Mouse (Mus musculus): ENCODE data around the gene Pkib. TPM values are rescaled to one million over a fixed set of nuclear protein-coding genes. Genes with fewer than 3 reads are reported as not detected.

Gene Pkib
- polyA plus RNA-seq, 1 experiment from 2014 or later: 7.2 TPM

DNA sequence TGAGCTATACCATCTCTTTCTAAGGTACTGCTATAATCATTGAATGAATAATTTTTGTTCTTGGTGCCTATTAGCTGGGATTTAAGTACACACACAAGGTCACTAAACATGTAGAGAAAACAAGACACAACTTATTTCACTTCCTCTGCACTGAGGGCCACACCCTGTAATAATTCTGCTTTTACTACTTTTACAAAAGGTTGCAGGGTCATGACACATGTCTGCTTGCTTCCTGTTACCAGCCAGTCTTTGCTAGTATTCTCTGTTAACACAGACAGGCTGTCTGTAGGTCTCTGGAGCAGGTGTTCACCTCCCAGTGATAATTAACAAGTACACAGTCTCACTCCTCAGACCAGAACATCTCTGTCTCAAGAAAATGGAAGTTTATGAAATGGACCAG lies 113.7 kb downstream of the Pkib start:
- ATAC-seq: no peak
- Histone ChIP-seq H3K36me3 (ENCODE audit: control insufficient read depth, insufficient read depth, low read length) (no peaks in the 10 kb centered on the region), H3K27me3 (replicated peaks; ENCODE audit: control insufficient read depth, insufficient read depth, low read length) (no peaks in the 10 kb centered on the region), H3K9me3 (ENCODE audit: control insufficient read depth, low read length) (no peaks in the 10 kb centered on the region), H3K4me2 (ENCODE audit: low read length) (no peak overlapping the region), H3K9ac (ENCODE audit: low read depth, low read length) (no peak overlapping the region), H3K4me1 (ENCODE audit: control insufficient read depth, insufficient read depth, low read depth, low read length) (no peaks in the 10 kb centered on the region), H3K27ac (ENCODE audit: low read depth, low read length) (no peak overlapping the region), H3K4me3 (ENCODE audit: low read length) (no peak overlapping the region)

GRCm38 (mm10) chr10:57747127-57747526 lies 115.3 kb downstream of the Pkib start:
- Histone ChIP-seq H3K4me2 (ENCODE audit: low read length) (no peak overlapping the region), H3K27me3 (replicated peaks; ENCODE audit: control insufficient read depth, insufficient read depth, low read length) (no peaks in the 10 kb centered on the region), H3K4me1 (ENCODE audit: control insufficient read depth, insufficient read depth, low read depth, low read length) (no peaks in the 10 kb centered on the region), H3K9me3 (ENCODE audit: control insufficient read depth, low read length) (no peaks in the 10 kb centered on the region), H3K36me3 (ENCODE audit: control insufficient read depth, insufficient read depth, low read length) (no peaks in the 10 kb centered on the region), H3K4me3 (ENCODE audit: low read length) (no peak overlapping the region), H3K27ac (ENCODE audit: low read depth, low read length) (no peak overlapping the region), H3K9ac (ENCODE audit: low read depth, low read length) (no peak overlapping the region)
- no peak for ATAC-seq

DNA sequence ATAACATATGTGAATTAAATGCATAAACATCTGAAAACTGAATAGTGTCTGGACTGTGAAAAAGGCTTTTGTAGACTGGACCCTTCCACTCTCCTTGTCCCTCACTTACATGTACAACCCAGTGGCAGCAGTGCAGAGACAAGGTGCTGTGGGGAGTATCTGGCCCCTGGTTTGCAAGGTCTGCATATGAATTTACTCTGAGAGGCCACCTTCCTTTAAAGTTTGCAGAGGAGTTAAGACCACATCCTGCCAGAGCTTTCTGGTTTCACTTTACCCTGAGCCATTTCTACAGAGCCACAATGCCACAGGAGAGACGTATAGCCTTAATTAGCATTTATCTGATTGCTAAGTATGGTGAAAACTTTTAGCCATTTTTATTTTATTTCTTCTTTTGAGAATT lies 121.6 kb downstream of the Pkib start:
- no peaks in the 10 kb centered on the region for H3K9me3 ChIP-seq (ENCODE audit: control insufficient read depth, low read length)
- no peak overlapping the region for H3K4me2 ChIP-seq (ENCODE audit: low read length)
- ATAC-seq: no peak
- no peak overlapping the region for H3K9ac ChIP-seq (ENCODE audit: low read depth, low read length)
- no peak overlapping the region for H3K4me3 ChIP-seq (ENCODE audit: low read length)
- no peak overlapping the region for H3K27ac ChIP-seq (ENCODE audit: low read depth, low read length)
- no peaks in the 10 kb centered on the region for H3K4me1 ChIP-seq (ENCODE audit: control insufficient read depth, insufficient read depth, low read depth, low read length)
- 91% methylated on average over 1 of the region's 1 CpGs for WGBS
- H3K27me3 ChIP-seq (replicated peaks; ENCODE audit: control insufficient read depth, insufficient read depth, low read length): no peaks in the 10 kb centered on the region
- H3K36me3 ChIP-seq (ENCODE audit: control insufficient read depth, insufficient read depth, low read length): no peaks in the 10 kb centered on the region

DNA sequence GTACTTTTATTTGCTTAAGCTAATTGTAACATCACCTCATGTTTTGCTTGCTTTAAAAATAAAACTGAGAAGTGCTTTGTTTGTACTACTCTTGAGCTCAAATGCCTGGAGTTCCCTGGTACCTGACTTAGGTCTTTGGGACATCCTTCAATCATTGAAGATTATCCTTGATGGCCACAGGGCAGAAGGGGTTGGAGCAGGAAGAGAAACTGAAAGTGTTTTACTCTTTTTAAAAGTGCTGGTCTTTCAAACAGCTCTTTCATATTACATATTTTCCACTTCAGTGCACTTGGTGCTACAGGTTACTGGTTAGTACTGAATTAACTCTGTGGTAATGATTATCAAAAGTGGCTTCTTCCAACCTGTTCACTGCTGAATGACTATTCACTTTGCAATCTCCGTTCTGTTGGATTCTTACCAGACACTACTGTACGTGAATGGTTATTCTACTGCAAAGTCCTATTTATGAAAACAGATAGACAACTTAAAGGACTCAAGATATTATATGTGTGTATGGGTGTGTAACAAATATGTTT lies 123.5 kb downstream of the Pkib start:
- Histone ChIP-seq H3K27me3 (replicated peaks; ENCODE audit: control insufficient read depth, insufficient read depth, low read length) (no peaks in the 10 kb centered on the region), H3K4me2 (ENCODE audit: low read length) (no peak overlapping the region), H3K36me3 (ENCODE audit: control insufficient read depth, insufficient read depth, low read length) (no peaks in the 10 kb centered on the region), H3K4me1 (ENCODE audit: control insufficient read depth, insufficient read depth, low read depth, low read length) (no peaks in the 10 kb centered on the region), H3K27ac (ENCODE audit: low read depth, low read length) (no peak overlapping the region), H3K4me3 (ENCODE audit: low read length) (no peak overlapping the region), H3K9me3 (ENCODE audit: control insufficient read depth, low read length) (0 out of 2 replicates have a peak, but pooled peaks cover 3% of the 10 kb centered on the region), H3K9ac (ENCODE audit: low read depth, low read length) (no peak overlapping the region)
- WGBS: 97% methylated on average over 2 of the region's 2 CpGs
- ATAC-seq: no peak

DNA sequence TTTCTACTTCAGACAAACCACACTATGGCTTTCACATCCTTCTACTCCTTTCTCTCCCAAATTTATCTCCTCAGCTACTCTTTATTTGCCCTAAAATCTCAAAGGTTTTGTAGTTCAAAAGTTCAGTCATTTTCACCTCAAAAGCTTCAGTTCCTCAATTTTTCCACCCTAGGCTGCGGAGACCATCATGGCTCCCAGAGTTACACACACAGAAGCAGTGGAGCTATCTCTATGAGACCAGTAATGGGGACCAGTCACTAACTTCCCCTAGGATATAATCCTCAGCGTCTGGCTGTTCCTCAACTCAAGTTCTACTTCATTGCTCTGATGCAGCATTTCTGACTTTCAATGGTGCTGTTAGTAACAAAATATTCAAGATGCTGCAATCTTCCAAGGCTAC lies 127.2 kb downstream of the Pkib start:
- Histone ChIP-seq H3K4me3 (ENCODE audit: low read length) (no peak overlapping the region), H3K4me2 (ENCODE audit: low read length) (no peak overlapping the region), H3K27ac (ENCODE audit: low read depth, low read length) (no peak overlapping the region), H3K9ac (ENCODE audit: low read depth, low read length) (no peak overlapping the region), H3K36me3 (ENCODE audit: control insufficient read depth, insufficient read depth, low read length) (no peaks in the 10 kb centered on the region), H3K9me3 (ENCODE audit: control insufficient read depth, low read length) (0 out of 2 replicates have a peak, but pooled peaks cover 3% of the 10 kb centered on the region), H3K4me1 (ENCODE audit: control insufficient read depth, insufficient read depth, low read depth, low read length) (no peaks in the 10 kb centered on the region), H3K27me3 (replicated peaks; ENCODE audit: control insufficient read depth, insufficient read depth, low read length) (no peaks in the 10 kb centered on the region)
- WGBS: 94% methylated on average over 2 of the region's 2 CpGs
- ATAC-seq: no peak

GRCm38 (mm10) chr10:57760694-57761093 lies 128.9 kb downstream of the Pkib start:
- H3K27ac ChIP-seq (ENCODE audit: low read depth, low read length): no peak overlapping the region
- H3K9ac ChIP-seq (ENCODE audit: low read depth, low read length): no peak overlapping the region
- WGBS: 71% methylated on average over 3 of the region's 3 CpGs
- ATAC-seq: no peak
- 0 out of 2 replicates have a peak, but pooled peaks cover 3% of the 10 kb centered on the region for H3K9me3 ChIP-seq (ENCODE audit: control insufficient read depth, low read length)
- H3K4me3 ChIP-seq (ENCODE audit: low read length): no peak overlapping the region
- H3K27me3 ChIP-seq (replicated peaks; ENCODE audit: control insufficient read depth, insufficient read depth, low read length): no peaks in the 10 kb centered on the region
- no peak overlapping the region for H3K4me2 ChIP-seq (ENCODE audit: low read length)
- H3K36me3 ChIP-seq (ENCODE audit: control insufficient read depth, insufficient read depth, low read length): no peaks in the 10 kb centered on the region
- H3K4me1 ChIP-seq (ENCODE audit: control insufficient read depth, insufficient read depth, low read depth, low read length): no peaks in the 10 kb centered on the region

DNA sequence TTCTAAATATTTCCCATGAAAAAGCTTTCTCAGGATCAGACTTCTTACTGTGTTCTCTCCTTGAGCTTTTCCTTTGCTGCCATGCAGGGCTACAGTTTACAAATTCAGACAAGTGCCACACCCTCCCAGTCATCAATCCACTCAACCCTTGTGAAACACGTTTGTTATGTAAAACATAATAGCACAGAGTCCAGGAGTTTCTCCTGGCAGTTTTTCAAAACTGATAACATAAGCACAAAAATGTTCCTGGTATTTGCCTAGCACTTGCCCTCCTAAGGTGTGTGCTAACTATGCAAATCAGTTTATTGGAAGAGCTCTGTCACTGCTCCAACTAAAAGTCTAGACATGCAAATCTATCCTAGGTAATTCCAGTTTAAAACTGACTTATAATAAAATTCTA lies 131.3 kb downstream of the Pkib start:
- 27% methylated on average over 1 of the region's 1 CpGs for WGBS
- Histone ChIP-seq H3K4me1 (ENCODE audit: control insufficient read depth, insufficient read depth, low read depth, low read length) (no peaks in the 10 kb centered on the region), H3K36me3 (ENCODE audit: control insufficient read depth, insufficient read depth, low read length) (no peaks in the 10 kb centered on the region), H3K4me3 (ENCODE audit: low read length) (no peak overlapping the region), H3K4me2 (ENCODE audit: low read length) (no peak overlapping the region), H3K9ac (ENCODE audit: low read depth, low read length) (no peak overlapping the region), H3K9me3 (ENCODE audit: control insufficient read depth, low read length) (0 out of 2 replicates have a peak, but pooled peaks cover 3% of the 10 kb centered on the region), H3K27me3 (replicated peaks; ENCODE audit: control insufficient read depth, insufficient read depth, low read length) (no peaks in the 10 kb centered on the region), H3K27ac (ENCODE audit: low read depth, low read length) (no peak overlapping the region)
- no peak for ATAC-seq

- H3K4me3 ChIP-seq (ENCODE audit: low read length): peak overlapping the region; percentile 30
- H3K9me3 ChIP-seq (ENCODE audit: control insufficient read depth, low read length): no peaks in the 10 kb centered on the region
- no peaks in the 10 kb centered on the region for H3K27me3 ChIP-seq (replicated peaks; ENCODE audit: control insufficient read depth, insufficient read depth, low read length)
- H3K9ac ChIP-seq (ENCODE audit: low read depth, low read length): peak overlapping the region; percentile 36; the same call in 1 of the 2 replicates
- H3K36me3 ChIP-seq (ENCODE audit: control insufficient read depth, insufficient read depth, low read length): no peaks in the 10 kb centered on the region
- H3K4me2 ChIP-seq (ENCODE audit: low read length): peak overlapping the region; percentile 52
- WGBS: 9% methylated on average over 12 of the region's 13 CpGs
- H3K4me1 ChIP-seq (ENCODE audit: control insufficient read depth, insufficient read depth, low read depth, low read length): peaks cover 7% of the 10 kb centered on the region
- peak; percentile 74 for ATAC-seq
- peak overlapping the region; percentile 88 for H3K27ac ChIP-seq (ENCODE audit: low read depth, low read length)
These were observed 151.7 kb downstream of the Pkib start for GRCm38 (mm10) chr10:57783289-57784130.

GRCm38 (mm10) chr10:57784131-57784875 lies 152.5 kb downstream of the Pkib start:
- ATAC-seq: peak; percentile 92
- Histone ChIP-seq H3K4me1 (ENCODE audit: control insufficient read depth, insufficient read depth, low read depth, low read length) (peaks cover 7% of the 10 kb centered on the region), H3K9me3 (ENCODE audit: control insufficient read depth, low read length) (no peaks in the 10 kb centered on the region), H3K36me3 (ENCODE audit: control insufficient read depth, insufficient read depth, low read length) (no peaks in the 10 kb centered on the region), H3K9ac (ENCODE audit: low read depth, low read length) (peak overlapping the region; percentile 39; the same call in 1 of the 2 replicates), H3K4me2 (ENCODE audit: low read length) (peak overlapping the region; percentile 56), H3K4me3 (ENCODE audit: low read length) (peak overlapping the region; percentile 33), H3K27me3 (replicated peaks; ENCODE audit: control insufficient read depth, insufficient read depth, low read length) (no peaks in the 10 kb centered on the region), H3K27ac (ENCODE audit: low read depth, low read length) (peak overlapping the region; percentile 88)
- WGBS: 7% methylated on average over 7 of the region's 7 CpGs

Data from hindbrain, embryonic 16.5 days (tissue).